Mouse (Mus musculus) liver (tissue): ENCODE results near the gene Ckap2l.
A peak's percentile ranks its signal among the peaks of the same experiment; 100 is the strongest.

Source experiments
- DNase-seq: peaks from one replicate; pipeline ENCODE4 v3.0.0-alpha.2; 2020; ENCODE audit warnings: mixed read lengths

The Ckap2l gene

DNA sequence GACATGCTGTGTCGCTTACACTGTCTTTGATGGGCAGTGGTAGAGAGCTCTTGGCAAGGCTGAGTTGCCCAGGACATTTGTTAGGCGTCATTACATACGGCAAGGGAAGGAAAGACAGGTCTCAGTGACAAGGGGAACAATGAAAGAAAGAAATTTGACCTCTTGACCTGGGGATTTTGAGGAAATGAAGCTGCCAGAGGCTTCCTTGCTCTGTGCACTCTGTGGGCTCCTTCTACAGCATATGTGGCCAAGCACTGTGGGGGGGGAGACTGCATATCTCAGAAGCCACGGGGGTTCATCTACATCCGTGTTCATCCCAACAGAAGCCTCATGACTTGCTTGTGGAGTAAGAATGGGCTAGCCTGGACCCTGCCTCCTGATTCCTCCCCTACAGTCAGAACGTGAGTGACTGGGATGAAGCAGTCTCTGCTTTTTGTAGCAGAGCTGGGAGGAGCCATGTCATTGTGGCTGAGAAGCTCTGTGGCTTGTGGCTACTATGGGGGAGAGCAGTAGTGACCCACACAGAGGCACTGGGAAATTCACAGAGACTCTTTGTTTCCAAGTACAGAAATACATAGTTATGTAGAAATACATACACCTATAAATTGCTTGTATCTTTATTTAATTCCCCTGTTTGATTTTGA lies 35.7 kb downstream of the Ckap2l start:
- DNase-seq: no peak

- no peak for DNase-seq
Observed at GRCm38 (mm10) chr2:129260646-129261045, 36.4 kb downstream of the Ckap2l start.

- DNase-seq: peak; percentile 62
Observed at GRCm38 (mm10) chr2:129258475-129259211, 38.4 kb downstream of the Ckap2l start.

DNA sequence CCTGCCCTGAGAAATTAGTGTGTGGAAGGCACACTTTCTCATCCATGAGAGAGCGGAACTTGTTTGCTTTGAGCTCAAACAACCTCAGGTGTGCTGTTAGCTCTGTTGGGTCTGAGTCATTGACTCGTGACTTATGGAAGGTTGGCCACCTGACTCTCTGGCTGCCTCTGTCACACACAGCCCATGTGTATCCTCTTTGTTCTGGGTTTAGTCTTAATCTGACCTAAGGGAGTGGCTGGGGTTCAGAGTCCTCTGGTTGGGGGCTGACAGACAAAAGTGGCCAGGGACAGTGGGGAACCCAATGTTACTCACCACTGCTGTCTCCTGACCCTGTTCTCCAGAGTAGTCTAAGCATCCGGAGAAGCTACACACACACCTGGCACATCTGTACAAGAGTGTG lies 39.0 kb downstream of the Ckap2l start:
- DNase-seq: no peak

- DNase-seq: no peak
Observed at GRCm38 (mm10) chr2:129256006-129256405, 41.0 kb downstream of the Ckap2l start.

- DNase-seq: no peak
Observed at GRCm38 (mm10) chr2:129254076-129254475, 42.9 kb downstream of the Ckap2l start.

- no peak for DNase-seq
Observed at GRCm38 (mm10) chr2:129253631-129253970, 43.4 kb downstream of the Ckap2l start.

- no peak for DNase-seq
Observed at GRCm38 (mm10) chr2:129252836-129253630, 44.0 kb downstream of the Ckap2l start.

DNA sequence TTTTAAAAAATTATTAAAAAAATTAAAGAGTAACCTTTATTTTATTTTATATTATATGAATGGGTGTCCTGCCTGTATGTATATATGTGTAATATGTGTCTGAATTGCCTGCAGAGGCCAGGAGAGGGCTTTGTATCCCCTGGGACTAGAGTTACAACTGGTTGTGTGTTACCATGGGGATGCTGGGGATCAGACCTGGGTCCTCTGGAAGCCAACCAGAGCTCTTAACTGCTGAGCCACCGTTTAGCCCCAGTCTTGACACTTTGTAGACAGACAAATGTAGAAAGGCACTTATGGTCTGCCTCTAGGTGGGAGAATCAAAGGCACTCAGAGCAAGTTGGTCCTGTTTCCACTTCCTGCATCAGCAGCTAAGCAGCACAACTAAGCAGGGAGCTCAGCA lies 47.7 kb downstream of the Ckap2l start:
- DNase-seq: no peak

GRCm38 (mm10) chr2:129247707-129248121 lies 49.3 kb downstream of the Ckap2l start:
- no peak for DNase-seq

DNA sequence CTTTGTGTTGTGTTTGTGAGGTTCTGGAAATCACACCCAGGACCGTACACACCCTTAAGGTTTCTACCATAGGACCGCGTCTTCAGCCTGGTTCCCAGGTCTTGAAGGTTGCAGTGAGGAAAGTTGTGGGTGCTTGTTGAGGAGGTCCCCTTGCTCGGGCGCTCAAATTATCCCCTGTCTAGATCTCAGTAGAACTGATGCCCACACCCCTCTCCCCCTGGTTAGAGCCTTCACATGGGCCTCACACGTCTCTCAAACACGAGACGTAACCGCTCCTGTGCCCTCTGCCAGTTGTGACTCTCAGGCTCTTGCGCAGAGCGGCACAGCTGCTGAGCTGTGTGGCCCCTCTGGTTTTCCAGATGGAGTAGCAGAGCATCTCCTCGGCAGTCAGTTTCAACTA lies 50.1 kb downstream of the Ckap2l start:
- DNase-seq: no peak

- no peak for DNase-seq
Observed at GRCm38 (mm10) chr2:129246436-129246835, 50.6 kb downstream of the Ckap2l start.

- DNase-seq: no peak
Observed at GRCm38 (mm10) chr2:129245618-129246017, 51.4 kb downstream of the Ckap2l start.

- no peak for DNase-seq
Observed at GRCm38 (mm10) chr2:129244446-129245120, 52.4 kb downstream of the Ckap2l start.

DNA sequence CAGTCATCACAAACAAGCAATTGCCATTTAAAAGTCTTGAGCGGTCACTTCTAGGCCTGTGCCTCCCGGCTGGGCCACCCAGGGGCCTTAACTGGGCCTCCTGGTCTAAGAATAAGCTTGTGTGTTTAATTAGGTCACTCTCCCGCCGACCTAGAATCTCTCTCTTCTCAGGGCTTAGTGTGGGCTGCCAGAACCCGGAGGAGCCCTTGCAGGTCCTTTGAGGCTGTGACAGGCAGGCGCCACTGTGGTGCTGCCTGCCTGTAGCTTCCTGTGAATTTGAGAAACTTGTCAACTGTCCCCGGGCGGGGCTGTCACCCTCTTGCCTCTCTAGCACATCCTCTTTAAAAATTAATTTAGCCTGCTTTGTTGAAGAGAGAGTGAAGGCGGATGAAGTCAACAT lies 53.2 kb downstream of the Ckap2l start:
- DNase-seq: no peak

DNA sequence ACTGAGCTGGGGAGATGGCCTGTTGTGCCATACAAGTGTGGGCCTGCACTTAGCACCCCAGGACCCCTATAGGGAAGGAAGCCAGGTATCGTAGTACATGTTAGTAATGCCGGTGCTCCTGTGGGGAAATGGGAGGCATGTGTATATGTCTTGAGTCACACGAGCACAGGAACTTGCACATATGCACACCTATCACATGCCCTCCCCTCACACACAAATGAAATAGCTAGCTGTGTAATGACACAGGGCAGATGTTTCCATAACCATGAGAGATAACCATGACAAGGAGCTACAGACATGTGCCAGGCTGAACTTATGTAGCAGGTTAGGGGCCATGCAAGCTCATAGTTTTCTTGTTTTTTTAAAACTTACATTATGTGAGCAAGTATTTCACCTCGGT lies 54.0 kb downstream of the Ckap2l start:
- no peak for DNase-seq

GRCm38 (mm10) chr2:129241845-129242833 lies 54.9 kb downstream of the Ckap2l start:
- no peak for DNase-seq

- peak; percentile 83 for DNase-seq
Observed at GRCm38 (mm10) chr2:129240726-129241432, 56.1 kb downstream of the Ckap2l start.

DNA sequence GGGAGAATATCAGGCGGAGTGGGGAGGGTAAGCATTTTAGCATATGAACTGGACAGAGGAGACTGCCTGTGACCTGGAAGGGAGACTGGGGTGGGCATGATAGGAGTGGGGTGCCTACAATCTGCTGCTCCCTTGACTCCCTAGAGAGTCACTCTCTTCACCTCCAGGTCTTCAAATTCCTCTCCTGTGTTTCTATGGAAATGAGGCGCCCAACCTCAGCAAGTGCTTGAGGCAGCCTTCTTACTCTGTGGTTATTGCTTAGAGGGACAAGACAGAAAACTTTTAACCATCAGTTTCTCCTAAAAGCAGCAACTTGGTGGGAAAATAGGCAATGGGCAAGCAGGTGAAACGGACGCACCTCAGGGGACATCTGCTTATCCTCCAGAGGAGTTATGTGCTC lies 60.5 kb downstream of the Ckap2l start:
- DNase-seq: no peak

DNA sequence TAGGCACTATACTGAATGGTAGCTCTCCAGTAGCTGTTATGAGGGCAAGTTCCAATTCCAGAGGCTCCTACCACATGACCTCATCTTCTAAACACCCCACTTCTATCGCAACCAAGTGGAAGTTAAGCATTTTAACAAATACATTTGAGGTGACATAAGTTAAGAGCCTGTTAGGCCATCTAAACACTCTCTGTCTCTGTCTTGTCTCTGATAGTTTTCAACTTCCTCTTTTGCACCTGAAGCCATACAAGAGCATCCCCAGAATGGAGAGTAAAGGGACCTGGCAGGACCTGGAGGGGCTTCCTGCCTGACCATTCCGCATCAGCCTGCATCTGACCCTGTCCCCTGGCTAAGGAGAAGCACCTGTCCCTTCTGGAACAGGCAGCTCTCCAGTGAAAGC lies 62.3 kb downstream of the Ckap2l start:
- DNase-seq: no peak

DNA sequence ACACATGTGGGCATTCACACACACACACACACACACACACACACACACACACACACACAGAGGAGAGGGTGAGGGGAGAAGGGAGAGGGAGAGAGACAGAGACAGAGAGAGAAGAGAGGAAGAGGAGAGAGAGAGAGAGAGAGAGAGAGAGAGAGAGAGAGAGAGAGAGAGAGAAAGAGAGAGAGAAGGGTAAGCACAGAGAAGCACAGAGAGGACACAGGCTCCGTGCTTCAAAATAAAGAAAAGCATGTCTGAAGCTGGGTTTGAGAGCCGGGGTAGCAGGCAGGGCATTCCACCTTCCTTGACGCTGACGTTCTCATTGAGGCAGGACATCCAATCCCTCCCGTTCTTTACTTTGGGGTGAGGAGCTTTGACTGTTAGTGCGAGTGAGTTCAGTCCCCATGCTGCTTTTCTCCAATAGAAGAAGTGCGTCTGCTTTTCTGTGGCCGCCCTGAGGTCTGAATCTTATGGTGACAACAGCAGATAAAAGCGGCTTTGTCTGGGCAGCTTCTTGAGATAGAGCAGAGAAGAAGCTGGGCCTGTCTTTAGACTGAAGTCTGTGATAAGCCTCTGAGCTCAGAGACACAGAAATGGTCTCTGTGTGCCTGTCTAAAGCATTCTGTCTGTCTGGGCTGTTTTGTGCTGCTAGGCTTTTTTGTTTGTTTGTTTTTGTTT lies 63.1 kb downstream of the Ckap2l start:
- peak; percentile 77 for DNase-seq
